Mouse (Mus musculus): ENCODE data around the gene Olfr237-ps1.
A peak's percentile ranks its signal among the peaks of the same experiment; 100 is the strongest.
"Not testable (repeated sequence)": the region's sequence is repeated elsewhere in the genome, so short reads cannot be mapped to it uniquely, and the experiment has no call there.

Olfr237-ps1 gene

DNA sequence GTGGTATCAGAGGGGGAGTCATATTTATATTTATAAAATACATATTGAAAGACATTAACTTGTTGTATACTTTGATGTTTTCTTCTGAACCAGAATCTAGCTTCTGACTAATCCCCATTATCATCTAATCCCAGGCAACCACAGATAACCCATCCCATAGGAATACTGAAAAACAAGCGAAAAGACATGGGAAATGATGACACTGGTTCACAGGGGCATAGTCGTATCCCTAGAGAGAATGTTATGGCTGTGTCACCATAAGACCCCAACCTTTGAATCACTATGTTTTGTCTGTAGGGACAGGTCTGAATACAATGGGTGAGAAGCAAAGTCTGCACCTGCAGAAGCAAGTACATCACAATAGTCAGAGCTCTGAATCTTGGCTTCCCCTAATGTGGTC, at the start of gene Olfr237-ps1:
Gene Olfr237-ps1 (plus strand): TSS at position 301 of the 400 bp plus-strand sequence.
- DNase-seq, result not testable (repeated sequence)

- not testable (repeated sequence) for DNase-seq
Measured at GRCm38 (mm10) chr6:43106069-43106468, 40.3 kb upstream of the Olfr237-ps1 start, which contains the start of gene Olfr441. Gene Olfr441, plus strand, starts transcription at chr6:43106369.

DNA sequence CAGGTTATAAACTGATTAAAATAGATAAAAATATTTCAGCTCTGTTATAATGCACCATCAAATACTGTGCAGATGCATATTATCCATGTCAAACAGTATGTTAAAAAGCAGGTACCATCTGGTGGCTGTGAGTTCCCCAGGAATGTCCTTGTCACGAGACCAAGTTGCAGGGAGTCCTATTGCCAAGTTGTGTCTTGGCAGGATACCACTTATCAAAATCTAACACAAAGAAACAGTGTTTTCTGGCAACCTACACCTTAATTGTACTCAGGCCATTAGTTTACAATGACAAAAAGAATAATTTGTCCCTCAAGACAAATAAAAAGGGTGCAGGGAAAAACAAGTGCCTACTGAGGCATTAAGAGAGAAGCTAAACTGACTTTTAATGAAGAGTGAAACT, 13.1 kb downstream of the Olfr237-ps1 start:
- peak; percentile 27 for DNase-seq

- DNase-seq, result no peak
Measured at GRCm38 (mm10) chr6:43162982-43163381, 16.6 kb downstream of the Olfr237-ps1 start, which contains the start of gene Olfr437. Gene Olfr437, plus strand, starts transcription at chr6:43163282.

GRCm38 (mm10) chr6:43167246-43167645, 20.9 kb downstream of the Olfr237-ps1 start:
- DNase-seq, result peak; percentile 6

GRCm38 (mm10) chr6:43171840-43172239, 25.5 kb downstream of the Olfr237-ps1 start, which contains the start of gene Olfr13:
Gene Olfr13, plus strand, starts transcription at chr6:43172140.
- DNase-seq, result no peak

DNA sequence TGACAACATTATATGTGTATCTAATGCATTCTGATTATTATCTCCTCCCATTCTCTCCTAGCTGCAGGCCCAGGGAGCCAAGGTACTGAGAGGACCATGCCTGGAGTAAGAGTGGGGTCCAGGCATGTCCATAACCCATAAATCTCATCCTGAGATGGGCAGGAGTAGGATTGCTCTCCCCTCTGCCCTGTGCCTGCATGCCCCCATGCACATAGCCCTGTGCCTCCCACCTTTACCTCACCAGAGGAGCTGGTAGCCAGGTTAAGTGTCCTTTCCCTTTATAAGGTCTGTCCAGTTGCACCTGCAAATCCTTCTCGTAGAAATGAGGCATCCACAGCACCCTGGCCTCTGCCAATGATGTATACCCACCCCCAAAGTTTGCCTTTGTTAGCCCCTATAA, 31.8 kb downstream of the Olfr237-ps1 start:
- no peak for DNase-seq

GRCm38 (mm10) chr6:43178584-43179501, 32.5 kb downstream of the Olfr237-ps1 start:
- no peak for DNase-seq

GRCm38 (mm10) chr6:43190986-43191385, 44.6 kb downstream of the Olfr237-ps1 start:
- DNase-seq, result no peak

- DNase-seq, result no peak
Measured at GRCm38 (mm10) chr6:43196781-43197180, 50.4 kb downstream of the Olfr237-ps1 start, which contains the start of gene Olfr435. Gene Olfr435, plus strand, starts transcription at chr6:43197146.

DNA sequence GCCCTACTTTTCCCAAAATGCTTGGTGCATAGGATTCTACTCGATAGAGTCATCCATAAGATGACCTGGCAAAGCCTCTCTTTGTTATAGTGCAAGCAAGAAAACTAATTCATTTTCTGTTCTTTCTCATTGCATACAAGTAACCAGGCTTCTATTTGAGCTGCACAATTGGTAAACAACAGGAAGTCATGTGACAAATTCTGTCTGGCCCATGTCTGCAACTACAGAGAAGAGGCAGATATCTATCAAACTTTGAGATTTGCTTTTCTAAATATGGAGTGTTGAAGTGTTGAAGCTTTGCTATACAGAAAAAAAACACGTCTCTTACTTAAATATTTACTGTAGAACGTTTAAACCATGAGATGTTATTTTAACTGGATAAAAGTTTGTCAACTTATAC, 51.7 kb downstream of the Olfr237-ps1 start:
- no peak for DNase-seq

DNA sequence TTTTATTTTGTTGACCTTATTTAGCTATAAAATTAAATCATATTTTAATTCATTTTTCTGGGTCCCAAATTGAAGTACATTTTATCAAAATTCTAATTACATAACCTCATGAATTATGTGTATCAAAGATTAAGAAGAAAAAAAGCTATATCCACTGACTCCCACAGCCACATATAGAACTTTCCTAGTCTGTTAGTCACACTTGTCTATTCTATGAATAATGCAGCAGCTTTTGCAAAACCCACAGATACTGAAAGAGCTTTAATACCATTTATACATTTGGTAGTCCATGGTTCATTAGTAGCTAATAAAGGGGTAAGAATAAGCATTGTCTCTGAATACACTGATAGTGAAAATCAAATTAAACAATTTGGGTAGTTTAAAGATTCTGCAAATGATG, 56.4 kb downstream of the Olfr237-ps1 start:
- no peak for DNase-seq

DNA sequence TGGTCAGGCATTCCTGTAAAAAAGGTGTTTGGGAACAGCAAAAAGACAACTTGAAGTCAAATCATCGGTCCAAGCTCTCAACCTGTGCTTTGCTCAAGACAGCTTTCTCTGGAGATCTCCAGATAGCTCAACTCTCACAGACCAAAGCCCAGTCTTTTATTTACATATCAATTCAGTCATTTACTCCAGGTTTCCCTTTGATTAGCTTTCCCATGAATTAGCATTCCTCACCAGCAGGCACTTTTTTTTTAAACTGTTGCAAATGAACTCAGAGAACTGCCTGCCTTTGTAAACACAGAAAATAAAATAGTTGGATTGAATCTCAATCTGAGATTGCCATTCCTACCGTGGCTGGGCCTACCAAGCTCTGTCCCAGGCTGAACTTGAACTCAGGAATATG, 59.0 kb downstream of the Olfr237-ps1 start:
- no peak for DNase-seq

Data from cerebellum, adult 8-10 months (tissue).